Mouse (Mus musculus) left cerebral cortex, adult 9 months (tissue): Measurements from ENCODE around the gene Rab11fip5.

Source experiments
- DNase-seq, 2 experiments: peaks; one replicate each; pipeline ENCODE4 v3.0.0; 2022; ENCODE audit warnings: low spot score in 2 of 2

Gene Rab11fip5

DNA sequence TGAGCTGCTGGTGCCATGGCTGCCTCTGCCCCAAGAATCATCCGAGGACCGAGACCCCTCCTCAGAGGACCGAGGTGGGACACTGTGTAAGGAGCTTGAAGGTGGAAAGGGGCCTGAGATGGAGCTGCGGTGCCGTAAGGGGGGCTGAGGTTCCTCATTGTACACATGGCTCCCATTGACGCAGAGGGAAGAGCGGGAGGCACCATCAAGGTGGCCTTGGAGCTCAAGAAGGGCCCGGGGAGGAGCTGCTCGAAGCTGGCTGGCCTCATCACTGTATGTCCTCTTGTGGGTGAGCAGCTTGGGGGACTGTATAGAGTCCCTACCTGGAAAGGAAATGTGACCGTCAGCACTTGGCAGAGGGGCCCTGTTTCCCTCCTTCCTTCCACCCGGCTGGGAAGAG lies 26.3 kb downstream of the Rab11fip5 start:
- DNase-seq, result no peak

DNA sequence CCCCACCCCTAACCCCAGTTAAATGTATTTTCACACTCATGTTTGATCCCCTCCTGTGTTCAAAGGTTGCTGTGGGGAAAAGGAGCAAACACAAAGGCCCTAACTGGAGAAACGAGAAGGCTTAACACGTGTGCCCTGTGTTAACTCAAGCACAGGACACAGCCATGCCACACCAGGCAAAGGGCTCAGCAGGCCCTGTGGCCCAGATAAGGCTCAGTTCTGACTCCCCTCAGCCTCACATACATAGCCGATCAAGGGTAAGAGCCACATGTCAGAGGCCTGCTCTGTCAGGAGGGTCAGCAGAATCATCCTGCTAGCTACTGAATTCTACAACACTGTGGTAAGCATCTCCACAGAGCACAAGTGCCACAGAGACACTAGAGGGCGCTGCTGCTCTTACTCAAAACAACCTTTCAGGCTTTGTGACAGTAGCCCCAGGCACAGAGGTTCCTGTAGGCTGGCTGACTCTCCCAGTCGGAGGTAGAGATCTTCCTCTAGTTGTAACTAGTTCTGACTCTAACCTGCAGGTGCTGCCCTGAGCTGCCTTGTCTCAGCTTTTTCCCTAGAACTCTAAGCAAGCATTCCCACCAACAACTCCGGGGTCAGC lies 28.3 kb downstream of the Rab11fip5 start:
- peak in 1 of 2 experiments; percentile 89 for DNase-seq

DNA sequence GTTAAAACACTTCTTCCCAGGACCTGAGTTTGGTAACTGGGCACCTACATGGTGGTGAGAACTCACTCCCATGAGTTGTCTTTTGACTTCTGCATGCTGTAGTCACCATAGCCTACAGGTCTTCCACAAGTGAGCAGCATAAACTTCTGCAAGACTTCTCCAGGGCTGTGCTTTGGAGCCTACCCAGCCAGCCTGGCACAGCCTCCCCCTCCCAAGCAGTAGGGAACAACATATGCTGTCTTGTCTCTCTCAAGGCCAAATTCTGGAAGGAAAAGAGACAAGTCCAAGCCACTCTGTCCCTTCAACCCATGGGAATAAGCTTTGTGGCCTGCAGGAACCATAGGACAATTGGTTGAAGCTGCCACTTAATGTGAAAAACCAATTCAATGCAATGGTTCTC lies 29.5 kb downstream of the Rab11fip5 start:
- DNase-seq, result no peak

DNA sequence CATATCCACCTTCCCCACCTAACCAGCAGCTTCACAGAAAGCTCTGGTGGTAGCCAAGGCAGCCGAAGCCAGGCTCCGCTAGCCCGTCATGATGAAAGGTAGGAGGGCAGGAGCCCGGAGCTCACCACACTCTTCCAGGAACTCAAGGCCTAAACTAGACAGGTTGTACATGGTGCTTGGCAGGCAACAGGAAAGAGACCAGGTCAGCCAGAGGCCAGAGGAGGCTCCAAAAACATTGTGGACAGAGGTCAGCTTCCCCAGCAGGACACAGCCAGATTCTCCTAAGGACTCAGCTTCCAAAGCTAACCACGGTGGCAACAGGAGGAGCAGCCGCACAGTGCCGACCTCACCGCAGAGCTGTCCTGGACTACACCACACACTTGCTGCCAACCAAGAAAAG lies 31.4 kb downstream of the Rab11fip5 start:
- no peak for DNase-seq

DNA sequence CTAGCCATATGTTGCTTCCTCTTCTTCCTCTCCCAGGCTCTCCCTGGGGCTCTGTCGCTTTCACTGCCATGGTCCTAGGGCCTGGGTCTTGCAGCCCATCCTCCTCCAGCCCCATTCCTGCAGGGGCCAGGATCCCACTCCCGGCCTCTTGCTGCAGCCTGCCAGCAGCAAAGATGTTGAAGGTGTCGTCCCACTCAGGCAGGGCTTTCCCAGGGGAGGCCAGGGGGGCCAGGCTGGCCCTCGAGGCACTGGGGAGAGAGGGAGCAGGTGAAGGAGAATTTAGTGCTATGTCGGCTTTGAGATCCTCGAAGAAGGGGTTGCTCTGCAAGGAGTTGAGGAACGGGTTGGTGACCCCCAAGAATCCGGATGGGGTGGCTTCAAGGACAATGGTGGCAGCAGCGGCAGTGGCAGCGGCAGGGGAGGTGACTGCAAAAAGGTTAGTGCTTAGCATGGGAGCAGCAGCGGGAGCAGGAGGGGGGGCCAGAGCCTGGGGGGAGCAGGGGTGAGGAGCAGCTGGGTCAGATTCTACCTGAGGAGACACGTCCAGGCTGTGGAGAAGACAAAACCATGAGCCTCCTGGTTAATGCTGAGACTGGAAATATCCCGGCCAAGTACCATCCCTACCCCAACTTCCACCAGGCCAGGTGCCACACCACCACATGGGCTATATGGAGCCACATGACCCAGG lies 32.5 kb downstream of the Rab11fip5 start:
- no peak for DNase-seq

DNA sequence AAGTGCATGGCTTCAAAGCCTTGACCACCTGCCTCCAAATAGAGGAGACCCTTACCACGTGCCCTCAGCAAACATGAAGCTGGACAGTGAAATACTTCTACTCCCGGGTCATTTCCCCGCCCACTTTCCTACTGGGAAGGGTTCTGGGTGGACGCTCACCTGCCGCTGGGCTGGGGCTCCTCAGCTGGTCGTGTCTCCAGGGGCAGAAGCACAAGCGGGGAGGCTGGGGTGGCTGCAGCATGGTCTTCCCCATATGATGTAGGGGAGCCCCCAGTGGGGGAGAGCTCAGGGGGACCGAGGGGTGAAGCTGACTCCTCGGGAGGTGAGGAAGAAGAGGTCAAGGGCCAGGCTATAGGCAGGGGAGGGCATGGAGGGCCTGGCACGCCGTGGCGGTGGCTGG lies 34.2 kb downstream of the Rab11fip5 start:
- DNase-seq, result no peak

DNA sequence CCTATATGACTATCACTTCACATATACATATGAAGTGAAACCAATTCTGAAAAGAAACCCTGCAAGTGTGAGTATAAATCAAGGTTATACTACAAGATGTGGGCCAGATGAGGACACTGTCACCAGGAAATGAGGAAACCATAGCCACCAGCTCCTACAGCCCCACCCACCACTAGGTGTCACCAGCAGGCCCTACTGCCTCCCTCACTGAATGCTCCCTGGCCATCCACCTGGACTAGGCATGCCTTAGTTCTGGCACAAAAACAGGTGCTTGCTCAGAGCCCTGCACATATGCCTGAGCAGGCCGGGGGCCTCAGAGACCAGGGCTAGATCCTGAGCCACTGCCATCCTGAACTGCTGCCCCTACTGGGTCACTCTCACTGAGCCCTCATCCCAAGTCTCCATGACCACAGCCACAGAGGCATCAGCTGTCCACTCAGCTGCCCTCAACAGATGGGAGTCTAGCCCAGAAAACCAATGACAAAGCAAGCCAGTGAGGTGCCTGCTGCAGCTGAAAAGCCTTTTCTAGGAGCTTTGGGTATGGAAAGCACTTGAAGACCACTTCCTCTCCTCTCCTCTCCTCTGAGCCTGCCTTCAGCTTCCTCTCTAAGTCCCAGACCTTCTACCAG lies 35.0 kb downstream of the Rab11fip5 start:
- DNase-seq, result peak in 1 of 2 experiments; percentile 73

DNA sequence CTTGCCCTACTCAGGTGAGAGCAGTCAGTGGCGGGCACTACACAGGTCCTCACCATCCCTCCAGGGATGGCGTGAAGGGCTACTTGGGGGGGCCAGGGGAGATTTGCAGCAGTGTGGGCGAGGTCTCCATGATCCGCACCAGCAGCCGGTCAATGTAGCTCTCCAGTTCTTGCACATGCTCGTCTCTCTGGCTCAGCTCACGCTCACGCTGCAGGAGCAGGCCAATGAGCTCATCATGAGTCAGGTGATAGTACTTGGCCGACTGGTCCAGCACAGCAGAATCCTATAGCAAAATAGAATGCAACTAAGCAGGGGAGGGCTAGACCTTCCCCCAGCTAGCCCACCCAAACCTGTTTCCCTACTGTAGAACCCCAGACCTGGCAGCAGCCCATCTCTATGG lies 37.5 kb downstream of the Rab11fip5 start:
- DNase-seq, result peak in 1 of 2 experiments; percentile 69

DNA sequence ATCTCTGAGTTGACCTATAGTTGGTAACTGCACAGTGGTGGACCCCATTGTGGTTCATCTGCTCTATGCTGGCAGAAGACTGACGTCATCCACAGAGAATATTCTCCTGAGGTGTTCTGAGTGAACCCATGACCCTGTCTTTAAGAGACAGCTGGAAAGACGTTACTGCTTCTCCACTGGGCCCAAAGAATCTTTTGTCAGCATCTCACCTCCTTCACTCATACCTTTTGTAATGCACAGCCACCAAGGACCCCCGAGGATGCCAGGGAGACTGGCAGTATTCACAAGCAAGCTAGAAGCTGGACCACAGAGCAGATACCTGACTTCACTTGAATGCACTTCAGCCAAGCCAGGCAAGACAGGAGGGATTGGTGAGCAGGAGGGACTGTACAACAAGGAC lies 39.1 kb downstream of the Rab11fip5 start:
- DNase-seq, result no peak

DNA sequence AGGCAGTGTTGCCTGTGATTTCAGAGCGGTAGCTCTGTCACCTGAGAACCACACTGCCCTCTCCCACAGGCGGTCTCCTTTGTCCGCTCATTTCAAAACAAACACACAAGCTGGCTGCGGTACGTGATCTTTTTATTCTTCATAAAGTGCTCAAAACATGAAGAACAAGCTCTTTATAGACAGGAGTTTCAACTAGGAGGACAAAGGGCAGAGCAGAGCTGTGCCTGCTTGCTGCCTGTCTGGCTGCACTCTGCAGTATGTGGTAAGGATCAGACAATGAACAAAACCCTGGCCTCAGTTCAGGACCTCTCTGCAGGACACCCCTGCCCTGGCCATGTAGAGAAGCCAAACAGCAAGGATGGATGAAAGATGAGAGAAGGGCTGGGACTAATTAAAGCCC lies 39.6 kb downstream of the Rab11fip5 start:
- no peak for DNase-seq

DNA sequence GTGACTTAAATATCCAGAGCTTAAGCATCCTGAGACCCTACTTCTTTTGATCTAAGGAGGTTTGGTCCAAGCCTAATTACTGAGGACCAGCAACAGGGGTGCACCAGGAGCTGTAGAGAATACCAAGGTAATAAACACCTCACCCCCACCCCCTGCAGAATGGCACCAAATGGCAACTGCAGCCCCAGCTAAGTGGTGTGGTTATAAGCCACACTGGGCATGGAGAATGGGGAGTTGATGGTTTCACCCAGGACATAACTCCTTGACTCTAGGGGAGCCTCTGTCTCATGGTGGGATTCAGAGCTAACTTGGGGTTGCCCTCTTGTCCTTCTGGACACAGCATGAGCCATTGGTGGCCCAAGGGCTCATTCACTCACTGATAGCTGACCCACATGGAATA lies 40.2 kb downstream of the Rab11fip5 start:
- no peak for DNase-seq

DNA sequence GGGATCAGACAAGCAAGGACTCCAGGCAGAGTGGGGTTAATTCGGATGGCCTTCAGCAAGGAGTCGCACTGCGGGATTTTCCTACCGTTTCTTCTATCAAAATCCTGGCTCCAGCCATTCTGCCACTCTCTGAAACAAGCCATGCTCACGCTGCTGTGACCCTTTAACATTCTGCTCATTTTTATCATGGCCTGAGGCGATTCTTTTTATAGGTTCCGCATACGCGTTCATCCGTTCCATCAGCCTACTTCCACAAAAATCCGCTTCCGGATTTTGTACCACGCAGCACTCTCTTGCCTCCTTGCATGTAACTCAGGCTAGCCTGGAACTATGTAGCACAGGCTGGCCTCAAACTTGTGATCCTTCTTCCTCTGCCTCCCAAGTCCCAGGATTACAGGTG lies 40.7 kb downstream of the Rab11fip5 start:
- no peak for DNase-seq

DNA sequence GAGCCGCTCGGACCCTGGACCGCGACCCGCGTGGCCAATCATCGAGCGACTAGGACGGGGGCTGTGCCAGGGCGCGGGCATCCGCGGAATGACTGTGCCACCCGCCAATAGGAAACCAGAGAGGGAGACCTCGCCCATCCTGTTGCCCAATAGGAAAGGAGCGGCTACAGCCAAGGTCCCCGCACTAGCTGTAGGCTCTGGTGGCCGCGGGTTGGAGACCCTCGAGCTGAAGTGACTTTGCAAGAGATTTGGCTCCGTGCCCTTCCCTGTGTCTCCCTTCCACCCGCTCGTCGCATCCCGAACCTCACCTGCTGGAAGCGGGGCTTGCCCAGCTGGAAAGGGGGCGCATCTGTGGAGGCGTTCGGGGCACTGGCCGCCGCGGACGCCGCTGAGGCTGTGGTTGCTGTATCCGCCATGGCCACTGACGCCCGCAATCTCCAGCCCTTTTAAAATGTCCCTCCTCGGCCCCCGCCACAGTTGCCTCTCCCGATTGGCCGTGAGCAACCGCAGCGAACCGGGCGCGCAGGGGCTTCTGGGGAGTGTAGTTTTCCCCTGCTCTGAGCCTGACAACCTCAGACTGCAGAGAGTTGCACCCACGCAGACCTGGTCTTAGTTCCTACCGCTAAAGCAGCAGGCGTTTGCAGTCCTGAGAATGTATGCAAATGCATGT lies 41.3 kb downstream of the Rab11fip5 start, which contains the start of gene Sfxn5:
Gene Sfxn5 (minus strand): TSS at position 423 of the 670 bp plus-strand sequence.
- peak; percentile 91 to 97 for DNase-seq

DNA sequence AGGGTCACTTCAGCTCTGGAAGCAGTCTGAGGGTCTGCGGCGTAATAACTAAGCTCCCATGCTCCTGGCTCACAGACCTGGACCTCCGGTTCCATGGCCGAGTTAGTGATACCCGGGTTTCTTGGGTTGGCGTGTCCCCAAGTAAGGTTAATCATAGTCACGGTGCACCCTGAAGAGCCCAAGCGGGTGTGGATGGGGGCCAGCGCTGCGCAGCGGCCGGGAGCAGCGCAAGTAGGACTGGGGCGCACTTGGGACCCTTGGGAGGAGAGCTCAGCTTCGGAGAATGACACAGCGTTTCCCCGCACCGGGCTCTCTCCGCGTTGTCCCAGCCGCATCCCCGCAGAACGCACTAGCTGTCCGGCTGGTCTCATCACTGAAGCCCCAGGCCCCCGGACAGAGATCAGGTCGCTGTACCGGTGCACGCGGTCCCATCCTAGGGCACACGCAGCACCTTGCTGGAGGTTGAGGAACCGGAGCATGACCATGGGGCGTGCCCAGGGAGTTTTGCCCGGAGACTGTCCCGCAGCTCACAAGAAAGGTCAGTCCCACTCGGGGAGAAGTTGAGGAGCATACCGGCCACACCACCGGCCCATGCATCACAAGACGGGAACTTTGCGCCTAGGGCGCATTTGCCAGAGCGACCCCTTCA lies 42.0 kb downstream of the Rab11fip5 start:
- DNase-seq, result no peak

DNA sequence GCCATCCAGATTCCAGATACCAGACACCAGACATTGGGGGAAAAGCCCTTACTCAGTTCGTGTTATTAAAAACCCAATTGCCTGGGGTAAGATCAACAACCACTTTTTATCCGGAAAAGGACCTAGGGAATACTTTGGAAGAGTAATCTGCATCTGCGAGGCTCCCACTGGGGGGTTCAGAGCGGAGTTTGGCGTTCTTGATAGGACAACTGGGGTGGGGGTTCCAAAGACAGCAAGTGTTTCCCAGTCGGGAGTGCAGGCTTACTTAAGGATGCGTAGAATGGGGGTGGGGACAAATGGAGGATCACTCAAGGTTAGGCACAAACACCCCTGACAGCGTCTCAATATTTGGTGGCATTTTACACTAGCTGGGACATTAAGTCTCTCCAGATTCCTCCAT lies 42.7 kb downstream of the Rab11fip5 start:
- no peak for DNase-seq

DNA sequence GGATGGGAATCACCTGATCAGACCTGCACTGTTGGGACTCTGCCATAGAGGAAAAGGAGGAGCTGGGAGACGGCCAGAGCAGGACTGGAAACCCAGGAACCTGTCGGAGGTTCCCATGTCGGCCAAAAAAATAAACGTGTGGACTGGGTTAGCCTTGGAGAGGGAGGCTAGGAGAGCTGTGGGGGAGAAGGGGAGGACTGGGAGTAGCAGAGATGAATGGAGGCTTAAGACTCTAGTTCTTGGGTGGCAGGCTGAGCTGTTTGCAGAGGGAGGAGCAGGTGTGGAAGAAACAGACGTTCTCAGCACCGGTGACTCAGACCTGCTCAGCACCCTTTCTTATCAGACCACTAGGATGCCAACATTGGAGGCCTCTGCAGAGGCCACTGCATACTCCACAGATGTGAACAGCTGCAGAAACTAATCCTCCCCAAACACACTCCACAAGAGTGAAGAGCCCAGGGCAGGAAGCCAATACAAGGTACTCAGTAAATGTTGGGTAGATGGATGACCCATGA lies 43.2 kb downstream of the Rab11fip5 start:
- peak in 1 of 2 experiments; percentile 57 for DNase-seq

DNA sequence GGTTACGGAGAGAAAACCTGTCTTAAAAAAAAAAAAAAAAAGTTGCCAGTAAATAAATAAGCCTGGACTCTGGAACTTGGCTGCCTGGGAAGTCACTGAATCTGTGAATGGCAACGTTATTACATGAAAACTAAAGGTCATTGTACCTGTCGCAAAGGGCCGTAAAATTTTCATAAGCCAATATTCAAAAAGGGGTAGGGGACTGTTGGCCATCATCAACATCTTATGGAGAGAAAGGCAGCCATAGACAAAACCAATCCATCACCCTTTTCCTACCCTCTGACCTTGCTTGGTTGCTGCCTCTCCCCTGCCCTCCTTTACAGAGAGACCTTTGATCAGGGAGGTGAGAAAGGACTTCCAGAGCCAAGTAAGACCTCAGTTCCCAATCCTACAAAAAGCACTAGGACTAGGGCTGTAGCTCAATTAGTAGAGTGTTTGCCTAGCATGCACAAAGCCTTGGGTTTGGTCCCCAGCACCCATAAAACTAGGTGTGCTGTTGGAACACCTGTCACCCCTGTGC lies 44.7 kb downstream of the Rab11fip5 start:
- DNase-seq, result no peak

DNA sequence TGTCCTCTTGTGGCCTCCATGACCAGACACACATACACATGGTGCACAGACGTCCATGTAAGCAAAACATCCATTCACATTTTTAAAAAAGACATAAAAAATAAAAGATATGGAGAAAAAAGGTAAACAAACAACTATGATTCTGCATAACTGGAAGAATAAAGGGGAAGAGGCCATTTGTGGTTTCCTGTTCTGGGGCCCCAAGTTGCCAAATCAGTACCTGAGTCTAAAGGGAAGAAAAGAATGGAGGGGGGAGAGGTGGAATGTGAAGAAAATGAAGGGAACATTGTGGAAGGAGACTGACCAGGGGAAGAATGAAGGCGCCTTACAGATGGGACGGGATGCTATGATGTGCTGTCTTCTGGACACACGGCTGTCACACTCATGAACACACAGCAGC lies 47.9 kb downstream of the Rab11fip5 start:
- DNase-seq, result no peak

DNA sequence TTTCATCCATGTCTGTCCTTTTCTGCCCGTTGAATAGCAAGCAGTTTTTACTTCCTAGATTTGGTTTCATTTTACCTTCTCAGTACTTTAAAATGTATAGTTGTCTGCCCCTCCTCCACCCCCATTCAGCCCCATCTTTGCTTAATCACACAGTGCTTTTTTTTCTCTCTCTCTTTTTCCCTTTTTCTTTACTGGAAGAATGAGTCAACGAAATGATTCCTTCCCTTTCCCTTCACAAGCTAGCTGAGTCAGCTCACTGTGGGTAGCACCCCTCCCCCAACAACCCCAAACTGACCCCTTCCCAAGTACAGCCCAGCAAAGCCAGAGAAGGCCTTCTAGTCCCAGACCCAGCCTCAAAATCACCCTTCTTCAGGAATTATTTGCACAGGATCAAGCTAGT lies 49.3 kb downstream of the Rab11fip5 start:
- DNase-seq, result no peak

DNA sequence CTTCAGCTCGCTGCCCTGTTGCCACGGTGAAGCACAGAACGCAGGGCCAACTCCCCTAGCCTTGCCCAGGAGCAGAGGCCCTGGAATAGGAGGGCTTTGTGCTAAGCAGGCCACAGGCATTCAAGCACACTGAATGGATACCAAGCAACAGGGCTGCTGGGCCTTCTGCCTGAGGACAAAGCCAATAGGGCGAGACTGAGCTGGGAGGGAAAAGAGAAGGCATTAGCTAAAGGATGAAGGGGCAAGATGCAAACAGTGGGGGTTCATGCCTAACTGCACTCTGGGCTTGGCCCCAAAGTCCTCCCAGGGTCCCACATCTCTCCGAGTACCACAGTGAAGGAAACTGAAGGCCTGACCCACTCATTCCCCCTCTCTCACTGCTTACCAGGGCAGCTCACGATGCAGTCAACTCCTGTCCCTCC lies 54.0 kb downstream of the Rab11fip5 start:
- peak in 1 of 2 experiments; percentile 56 for DNase-seq

DNA sequence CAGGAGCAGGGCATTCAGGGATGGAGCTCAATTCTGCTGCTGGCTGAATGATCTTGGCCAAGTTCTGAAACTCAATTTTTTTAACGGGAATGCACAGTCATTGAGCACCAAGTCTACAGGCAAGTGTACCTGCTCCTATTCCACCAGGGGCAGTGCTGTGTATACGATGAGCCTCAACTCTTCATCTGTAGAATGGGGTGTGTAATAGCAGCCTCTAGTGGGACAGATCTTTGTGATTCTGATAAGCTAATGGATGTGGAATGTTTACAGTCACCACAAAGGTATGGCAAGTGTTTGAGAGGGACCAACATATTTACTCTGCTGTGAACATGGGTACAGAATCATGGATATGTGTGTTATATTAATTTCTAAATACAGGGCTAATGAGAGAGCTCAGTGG lies 58.2 kb downstream of the Rab11fip5 start:
- no peak for DNase-seq
